Mouse (Mus musculus): ENCODE measurements at regions not wholly inside any gene's neighbourhood (a gene's known extent, or its start where the extent isn't known, plus 50 kb on each side); places are given as distances from the start of the nearest gene placed in this dataset.

DNA sequence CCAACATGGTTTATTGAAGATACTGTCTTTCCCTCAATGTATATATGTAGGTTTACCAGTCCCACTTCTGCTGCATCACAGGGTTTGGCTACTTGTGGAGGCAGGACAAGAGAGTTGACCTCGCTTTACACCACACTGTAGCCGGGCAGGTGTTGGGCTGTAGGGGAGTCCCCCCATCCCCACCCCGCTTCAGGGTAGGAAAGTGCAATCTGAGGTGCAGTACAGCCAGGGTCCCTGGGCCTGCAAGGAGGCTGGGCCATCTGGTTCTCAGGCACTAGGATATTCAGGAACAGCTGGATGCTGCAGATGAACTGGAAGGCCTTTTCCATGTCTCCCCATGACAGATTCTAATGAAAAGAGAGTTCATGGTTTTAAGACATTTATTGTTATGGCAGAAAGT is 142.0 kb downstream of the Sis start:
- ATAC-seq (ENCODE audit: low TSS enrichment), result no peak

DNA sequence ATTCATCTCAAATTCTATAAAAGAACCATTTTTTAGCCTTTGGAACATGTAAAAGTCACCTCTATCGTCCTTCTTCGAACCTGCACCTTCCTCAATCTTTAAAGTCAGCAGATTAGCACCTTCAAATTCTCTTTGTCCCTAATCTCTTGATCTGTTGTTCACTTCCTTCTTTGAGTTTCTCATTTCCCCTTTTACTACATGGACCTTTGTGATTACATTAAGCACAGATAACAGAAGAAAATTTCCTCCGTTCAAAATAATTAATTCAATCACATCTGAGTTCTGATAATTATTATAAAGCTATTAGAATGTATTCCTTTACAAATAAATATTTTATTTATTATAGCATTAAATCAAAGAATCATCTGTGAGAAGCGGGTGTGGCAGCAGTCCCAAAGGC is 144.5 kb downstream of the Sis start:
- no peak for ATAC-seq (ENCODE audit: low TSS enrichment)

DNA sequence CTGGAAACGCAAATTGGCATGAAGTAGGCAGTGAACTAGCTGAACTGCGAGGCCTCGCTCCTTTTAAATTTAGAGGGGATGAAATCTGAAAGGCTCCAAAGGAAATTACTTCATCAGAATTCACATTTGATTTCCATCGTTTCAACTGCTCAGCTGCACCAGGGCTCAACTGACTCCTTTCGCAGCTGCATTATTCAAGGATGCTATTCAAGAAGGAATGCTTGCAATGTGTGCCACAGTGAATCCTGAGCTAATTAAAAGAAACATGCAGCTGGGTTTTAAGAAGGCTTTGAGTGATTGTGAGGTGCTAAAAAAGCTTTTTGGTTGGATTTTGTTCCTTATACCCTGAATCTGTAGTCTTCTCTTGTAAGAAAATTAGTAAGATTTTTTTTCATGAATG is 177.1 kb downstream of the Sis start:
- ATAC-seq (ENCODE audit: low TSS enrichment), result peak; percentile 72

Data from frontal cortex, adult (tissue).